Mouse (Mus musculus): ENCODE data around the gene Psmc3ip.

DNA sequence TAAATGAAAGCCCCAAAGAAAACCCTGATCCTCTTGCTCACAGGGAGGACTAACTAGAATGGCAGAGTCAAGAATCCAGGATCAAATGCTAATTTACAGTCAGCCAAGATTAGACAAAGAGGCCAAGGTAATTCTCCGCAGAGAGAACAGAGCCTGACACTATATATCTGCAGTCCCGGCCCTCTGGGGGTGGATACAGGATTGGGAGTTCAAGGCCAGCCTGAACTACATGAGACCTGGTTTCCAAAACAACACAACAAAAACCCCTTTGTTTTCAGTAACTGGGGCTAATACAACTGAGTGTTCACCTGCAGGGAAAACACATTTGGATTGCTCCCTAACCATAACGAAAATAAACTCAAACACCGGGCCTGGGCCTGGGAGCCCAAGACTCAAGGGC lies 30.8 kb downstream of the Psmc3ip start:
- no peak for TF ChIP-seq CTCF (IDR thresholded peaks at IDR 0.05)
- TF ChIP-seq EP300 (IDR thresholded peaks at IDR 0.05) = no peak

All from lung, postnatal 0 days (tissue).